Mouse (Mus musculus) spleen, postnatal 4 days (tissue): ENCODE data around the gene Pdpn.

Experiments
- DNase-seq, 2 experiments: peaks; one replicate each; pipeline ENCODE4 v3.0.0; 2022; ENCODE audit warnings: low spot score in 2 of 2

Pdpn gene

DNA sequence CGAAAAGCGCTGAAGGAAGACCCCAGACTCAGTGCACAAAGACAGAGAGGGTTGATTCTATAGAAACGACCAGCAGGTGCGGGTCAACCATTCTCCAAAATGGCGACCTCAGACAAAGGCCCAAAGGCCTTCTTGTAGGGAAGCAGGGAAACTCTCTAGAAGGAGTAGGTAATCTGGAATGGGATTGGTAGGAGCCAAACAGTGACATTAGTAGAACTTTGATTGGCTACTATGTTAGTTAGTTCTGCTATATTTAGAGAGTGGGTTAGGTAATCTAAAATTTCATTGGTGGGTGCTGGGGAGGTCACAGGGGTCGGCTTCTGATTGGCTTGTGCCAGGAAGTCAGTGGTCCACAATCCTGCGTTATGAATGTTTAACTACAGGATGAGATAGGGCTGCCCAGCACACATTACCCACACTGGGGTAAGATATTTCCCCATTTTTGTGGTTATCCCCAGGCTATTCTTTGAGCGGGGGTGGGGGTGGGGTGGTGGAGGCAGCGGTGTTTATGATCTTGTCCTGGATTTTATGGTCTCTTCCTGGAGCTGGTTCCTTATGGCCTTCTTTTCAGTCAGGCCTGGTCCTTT lies 59.7 kb downstream of the Pdpn start:
- no peak for DNase-seq

DNA sequence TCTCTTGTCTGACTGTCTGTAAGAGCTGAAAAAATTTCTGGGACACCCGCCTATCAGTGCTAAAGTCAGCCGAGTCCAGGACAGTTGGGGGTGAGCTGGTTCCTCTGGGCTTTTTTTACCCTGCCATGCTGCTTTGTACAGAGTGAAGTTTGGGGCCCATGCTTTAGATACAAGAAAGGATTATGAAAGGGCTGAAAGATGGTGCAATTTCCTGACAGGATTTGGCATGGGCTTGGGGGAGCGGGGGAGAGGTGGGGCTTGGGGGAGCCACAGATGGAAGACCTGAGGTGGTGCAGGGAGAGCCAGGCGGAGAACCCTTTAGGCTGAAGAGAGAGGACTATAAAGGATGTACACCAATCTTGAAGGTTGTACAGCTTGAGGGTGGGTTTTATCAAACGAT lies 60.2 kb downstream of the Pdpn start:
- DNase-seq, result no peak

DNA sequence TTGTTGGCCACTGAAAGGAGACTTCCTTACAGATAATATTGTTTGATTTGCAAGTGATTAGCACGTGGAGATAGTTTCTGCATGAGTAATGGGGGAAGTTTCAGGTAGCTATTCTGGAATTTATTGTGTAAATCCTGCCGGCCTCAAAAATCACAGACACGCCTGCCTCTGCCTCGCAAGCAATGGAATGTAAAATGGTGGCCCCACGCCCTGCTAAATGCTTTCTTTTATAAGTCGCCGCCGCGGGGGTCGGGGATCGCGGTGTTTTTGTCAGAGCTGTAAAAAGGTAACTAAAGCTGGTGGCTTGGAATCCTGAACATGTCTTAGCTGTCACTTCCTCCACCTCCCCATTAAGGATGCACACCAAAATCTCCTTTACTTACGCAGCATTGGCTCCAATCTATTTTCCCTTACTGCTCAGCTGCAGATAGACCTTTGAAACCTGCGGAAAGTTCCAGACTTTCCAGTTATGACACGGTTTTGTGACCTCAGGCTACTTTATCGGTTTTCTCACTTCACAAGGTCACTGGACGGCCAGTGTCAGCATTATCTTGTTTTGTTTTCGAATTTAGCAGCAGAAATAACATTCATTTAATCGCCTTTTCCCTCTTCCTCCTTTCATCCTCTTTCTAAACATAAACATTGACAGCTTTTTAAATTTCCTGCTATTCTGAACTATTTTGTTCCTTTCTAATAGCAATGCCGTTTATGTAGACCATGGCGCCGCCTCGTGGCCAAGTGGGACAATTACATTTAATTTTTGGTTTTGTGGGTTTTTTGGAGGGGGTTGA lies 60.9 kb downstream of the Pdpn start:
- peak in 1 of 2 experiments; percentile 79 for DNase-seq

DNA sequence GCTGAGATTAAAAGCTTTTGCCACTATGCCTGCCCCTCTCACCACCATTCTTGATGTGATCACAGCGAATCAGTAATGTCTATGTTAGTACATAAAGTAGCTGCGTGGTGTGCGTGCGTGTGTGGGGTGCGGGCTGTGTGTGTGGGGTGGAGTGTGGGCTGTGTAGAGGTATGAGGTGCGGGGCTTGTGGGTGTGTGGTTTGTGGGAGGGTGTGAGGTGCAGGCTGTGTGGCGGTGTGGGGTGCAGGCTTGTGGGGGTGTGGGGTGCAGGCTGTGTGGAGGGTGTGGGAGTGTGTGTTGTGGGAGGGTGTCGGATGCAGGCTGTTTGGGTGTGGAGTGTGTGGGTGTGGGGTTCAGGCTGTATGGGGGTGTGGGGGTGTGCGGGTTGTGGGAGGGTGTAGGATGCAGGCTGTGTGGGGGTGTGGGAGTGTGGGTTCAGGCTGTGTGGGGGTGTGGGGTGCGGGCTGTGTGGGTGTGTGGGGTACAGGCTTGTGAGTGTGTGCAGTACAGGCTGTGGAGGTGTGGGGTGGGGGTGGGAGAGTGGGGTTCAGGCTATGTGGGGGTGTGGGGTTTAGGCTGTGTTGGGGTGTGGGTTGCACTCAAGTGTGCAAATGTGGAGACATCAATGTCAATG lies 67.5 kb downstream of the Pdpn start:
- DNase-seq, result no peak

DNA sequence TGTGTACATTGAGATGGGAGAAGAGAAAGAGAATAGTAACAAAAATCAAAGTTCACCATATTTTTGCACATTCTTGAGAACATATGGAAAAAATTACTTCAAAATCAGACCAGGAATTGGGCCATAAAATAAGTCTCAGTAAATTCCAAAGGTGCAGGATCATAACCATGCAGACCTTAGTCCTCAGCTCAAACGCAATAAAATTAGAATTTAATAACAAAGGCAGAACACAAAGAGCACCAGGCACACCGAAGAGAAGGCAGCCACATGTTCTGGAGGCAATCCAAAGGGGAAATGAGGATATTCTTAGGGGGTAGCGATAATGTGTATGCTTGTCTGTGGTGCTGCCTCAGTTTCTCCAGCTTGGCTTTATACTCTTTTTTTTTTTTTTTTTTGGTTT lies 68.3 kb downstream of the Pdpn start:
- DNase-seq, result no peak

GRCm38 (mm10) chr4:143227976-143228375 lies 71.4 kb downstream of the Pdpn start:
- no peak for DNase-seq

DNA sequence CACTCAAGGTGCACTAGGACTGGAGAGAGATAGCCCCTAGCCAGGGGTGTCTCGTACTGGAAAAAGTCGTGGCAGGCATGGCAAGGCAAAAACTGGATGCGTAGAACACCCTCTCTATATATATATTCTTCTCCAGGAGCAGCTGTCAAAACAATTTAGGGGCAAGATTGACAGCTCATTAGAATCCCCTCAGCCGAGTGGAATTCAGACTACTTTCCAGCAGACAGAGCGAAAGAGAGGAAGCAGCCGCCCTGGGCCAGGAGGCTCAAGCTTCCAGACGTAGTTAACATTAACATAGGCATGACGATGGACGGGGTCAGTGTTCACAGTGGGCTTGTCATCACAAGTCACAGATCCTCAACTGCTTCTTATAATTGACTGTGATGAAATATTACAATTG lies 73.5 kb downstream of the Pdpn start:
- DNase-seq, result no peak

DNA sequence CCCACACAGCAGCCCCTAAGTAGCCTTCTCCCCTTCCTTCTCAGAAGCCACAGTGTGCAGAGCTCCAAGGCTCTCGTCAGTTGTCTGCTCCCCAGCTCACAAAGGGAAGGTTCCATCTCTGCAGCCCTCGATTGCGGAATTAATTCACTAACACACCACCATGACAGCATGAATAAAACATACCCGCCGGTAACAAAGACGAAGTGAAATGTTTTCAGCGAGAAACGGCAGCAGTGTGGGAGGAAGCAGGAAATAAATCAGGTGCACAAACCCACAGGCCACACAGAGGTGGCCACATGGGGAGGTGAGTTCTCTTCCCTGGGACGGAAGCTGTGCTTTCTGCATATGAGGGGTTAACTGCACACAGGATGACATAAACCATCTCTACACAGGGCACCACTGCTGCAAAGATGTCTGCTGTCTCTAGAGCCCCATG lies 80.0 kb downstream of the Pdpn start:
- no peak for DNase-seq

DNA sequence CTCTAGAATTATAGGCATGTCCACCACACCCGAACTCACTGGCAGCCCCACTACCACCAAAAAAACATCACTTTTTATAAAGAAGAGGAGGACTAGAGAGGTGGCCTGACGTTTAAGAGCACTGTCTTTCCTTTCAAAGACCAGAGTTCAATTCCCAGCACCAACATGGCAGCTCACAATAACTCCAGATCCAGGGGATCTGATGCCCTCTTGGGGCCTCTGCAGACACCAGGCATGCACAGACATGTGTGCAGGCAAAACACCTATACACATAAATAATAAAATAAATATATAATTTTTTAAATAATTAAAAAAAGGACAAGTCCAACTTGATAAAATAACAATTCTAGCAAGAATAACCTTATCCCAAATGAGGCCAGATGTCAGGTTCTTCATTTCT lies 80.5 kb downstream of the Pdpn start:
- no peak for DNase-seq
